Mouse (Mus musculus) midbrain, embryonic 11.5 days (tissue): Measurements from ENCODE around the gene Msl2. TPM values are rescaled to one million over a fixed set of nuclear protein-coding genes. Genes with fewer than 3 reads are reported as not detected.
A peak's percentile ranks its signal among the peaks of the same experiment; 100 is the strongest.

ENCODE experiments used
- ATAC-seq: fragments of 200-750 bp; cut with Nextera tagmentation; 2 replicates; pipeline ENCODE4 v1.8.0; 2017; ENCODE audit warnings: moderate TSS enrichment, moderate library complexity; ENCODE audit not compliant: low FRiP score
- DNase-seq: peaks from one replicate; pipeline ENCODE4 v3.0.0; 2015; ENCODE audit warnings: low spot score; ENCODE audit errors: missing footprints
- H3K27ac ChIP-seq: fragments of 300-500 bp; sonication (generic); 2 replicates; pipeline ENCODE4 v1.5.1; 2014; ENCODE audit warnings: low read depth, low read length
- H3K27me3 ChIP-seq: fragments of 300-500 bp; sonication (generic); 2 replicates; pipeline ENCODE4 v1.6.1; 2014; ENCODE audit warnings: mild to moderate bottlenecking, low read length, moderate library complexity, mixed read lengths; ENCODE audit not compliant: control insufficient read depth, insufficient read depth
- H3K36me3 ChIP-seq: fragments of 300-500 bp; sonication (generic); 2 replicates; pipeline ENCODE4 v1.6.1; 2014; ENCODE audit warnings: mild to moderate bottlenecking, low read length, moderate library complexity, mixed read lengths; ENCODE audit not compliant: control insufficient read depth, insufficient read depth
- H3K4me1 ChIP-seq: fragments of 300-500 bp; sonication (generic); 2 replicates; pipeline ENCODE4 v1.6.1; 2014; ENCODE audit warnings: low read length; ENCODE audit not compliant: control insufficient read depth, insufficient read depth
- H3K4me2 ChIP-seq: fragments of 300-500 bp; sonication (generic); 2 replicates; pipeline ENCODE4 v1.6.1; 2014; ENCODE audit warnings: mild to moderate bottlenecking, moderate library complexity
- H3K4me3 ChIP-seq: fragments of 300-500 bp; sonication (generic); 2 replicates; pipeline ENCODE4 v1.5.1; 2014; ENCODE audit warnings: low read depth, low read length
- H3K9ac ChIP-seq: fragments of 300-500 bp; sonication (generic); 2 replicates; pipeline ENCODE4 v1.6.1; 2014; ENCODE audit warnings: low read length
- H3K9me3 ChIP-seq: fragments of 300-500 bp; sonication (generic); 2 replicates; pipeline ENCODE4 v1.6.1; 2016; ENCODE audit warnings: low read length; ENCODE audit not compliant: control insufficient read depth
- WGBS: fragments of 180-500 bp; shearing (Covaris S2); extraction: QIAGEN DNeasy Blood & Tissue Kit; methylation state at CpG from one replicate; pipeline ENCODE4 v1.1.7; 2014; 5-methylcytosine and 5-hydroxymethylcytosine counted together
- polyA plus RNA-seq: library from polyadenylated mRNA; unstranded; fragments of >200 nt; fragmentation: Nextera tagmentation; extraction: Ambion mirVana; gene quantifications from 2 replicates; pipeline ENCODE4 v1.2.1, GENCODE M21; 2014

Gene Msl2
- polyA plus RNA-seq, 1 experiment from 2014 or later = 6.0 TPM

DNA sequence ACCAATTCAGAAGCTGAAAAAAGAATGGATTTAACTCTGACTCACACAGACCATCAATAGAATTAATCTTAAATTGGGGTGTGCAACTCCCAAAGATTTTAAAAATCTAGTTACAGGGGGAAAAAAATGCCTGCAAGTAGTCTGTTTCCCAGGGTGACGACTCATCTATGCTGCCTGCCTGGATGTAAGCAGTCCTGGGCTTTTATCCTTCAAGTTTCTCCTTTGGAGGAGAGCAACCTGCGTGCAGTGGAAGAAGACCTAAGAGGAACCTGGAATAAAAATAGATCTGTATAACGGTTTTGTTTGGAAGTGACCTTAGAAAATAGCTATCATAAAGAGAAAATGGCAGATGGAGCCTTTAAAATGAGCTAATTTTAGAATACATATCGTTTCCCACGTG, 1.4 kb upstream of the Msl2 start:
- Histone ChIP-seq H3K9me3 (no peaks in the 10 kb centered on the region; the same call in 1 of the 2 replicates), H3K4me3 (no peak overlapping the region), H3K36me3 (no peaks in the 10 kb centered on the region), H3K27me3 (no peaks in the 10 kb centered on the region), H3K4me2 (no peak overlapping the region), H3K27ac (no peak overlapping the region), H3K4me1 (peaks cover 7% of the 10 kb centered on the region; the same call in 1 of the 2 replicates), H3K9ac (no peak overlapping the region)
- no peak for DNase-seq
- no peak for ATAC-seq
- WGBS = 60% methylated on average over 5 of the region's 5 CpGs

DNA sequence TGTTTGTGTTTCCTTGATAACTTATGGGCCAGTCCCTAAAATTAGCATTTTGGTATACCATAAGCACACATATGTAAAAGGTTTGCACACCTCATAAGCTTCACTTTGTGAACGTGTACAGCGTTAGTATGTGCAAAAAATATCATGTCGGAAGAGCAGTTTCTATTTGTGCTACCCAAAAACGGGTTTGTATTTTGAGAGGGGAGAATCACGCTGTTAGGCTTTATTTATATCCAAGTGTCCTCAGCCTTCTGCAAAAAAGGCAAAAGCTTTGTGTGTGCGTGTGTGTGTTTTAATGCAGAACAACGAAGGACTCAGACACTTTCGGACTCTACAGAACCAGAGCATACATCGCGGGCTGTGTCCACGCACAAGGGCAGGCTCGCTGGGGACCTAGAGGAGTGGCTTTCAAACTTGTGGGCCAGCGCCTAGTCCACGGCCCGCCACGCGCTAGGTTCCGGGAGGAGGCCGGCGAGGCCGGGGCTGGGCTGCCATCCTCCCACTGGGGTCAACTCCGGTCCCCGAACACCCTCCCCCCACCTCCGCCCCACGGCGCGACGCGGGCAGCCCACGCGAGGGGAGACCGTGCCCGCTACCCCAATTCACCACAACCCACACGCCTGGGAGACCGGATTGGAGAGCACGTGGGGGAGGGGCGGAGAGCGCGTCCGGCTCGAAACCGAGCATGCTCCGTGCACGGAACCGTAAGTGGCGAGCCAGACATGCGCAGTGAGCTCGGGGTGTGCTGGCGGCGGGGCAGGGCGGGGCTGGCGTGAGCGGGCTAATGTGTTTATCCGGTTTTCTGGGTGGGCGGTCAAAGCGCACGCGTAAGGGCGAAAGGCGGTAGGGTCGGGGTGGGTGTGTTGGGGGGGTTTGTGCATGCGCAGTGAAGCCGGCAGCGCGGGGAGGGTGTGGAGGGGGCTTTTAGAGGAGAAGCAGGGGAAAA, 587 bp upstream of the Msl2 start:
- H3K4me3 ChIP-seq = peak overlapping the region; percentile 98
- H3K27me3 ChIP-seq = no peaks in the 10 kb centered on the region
- peak overlapping the region; percentile 92 for H3K9ac ChIP-seq
- peak; percentile 94 for ATAC-seq
- H3K9me3 ChIP-seq = no peaks in the 10 kb centered on the region; the same call in 1 of the 2 replicates
- peaks cover 12% of the 10 kb centered on the region; the same call in 1 of the 2 replicates for H3K4me1 ChIP-seq
- WGBS = 3% methylated on average over 61 of the region's 65 CpGs
- H3K4me2 ChIP-seq = peak overlapping the region; percentile 74
- peak overlapping the region; percentile 71 for H3K27ac ChIP-seq
- DNase-seq = peak; percentile 100
- H3K36me3 ChIP-seq = no peaks in the 10 kb centered on the region

DNA sequence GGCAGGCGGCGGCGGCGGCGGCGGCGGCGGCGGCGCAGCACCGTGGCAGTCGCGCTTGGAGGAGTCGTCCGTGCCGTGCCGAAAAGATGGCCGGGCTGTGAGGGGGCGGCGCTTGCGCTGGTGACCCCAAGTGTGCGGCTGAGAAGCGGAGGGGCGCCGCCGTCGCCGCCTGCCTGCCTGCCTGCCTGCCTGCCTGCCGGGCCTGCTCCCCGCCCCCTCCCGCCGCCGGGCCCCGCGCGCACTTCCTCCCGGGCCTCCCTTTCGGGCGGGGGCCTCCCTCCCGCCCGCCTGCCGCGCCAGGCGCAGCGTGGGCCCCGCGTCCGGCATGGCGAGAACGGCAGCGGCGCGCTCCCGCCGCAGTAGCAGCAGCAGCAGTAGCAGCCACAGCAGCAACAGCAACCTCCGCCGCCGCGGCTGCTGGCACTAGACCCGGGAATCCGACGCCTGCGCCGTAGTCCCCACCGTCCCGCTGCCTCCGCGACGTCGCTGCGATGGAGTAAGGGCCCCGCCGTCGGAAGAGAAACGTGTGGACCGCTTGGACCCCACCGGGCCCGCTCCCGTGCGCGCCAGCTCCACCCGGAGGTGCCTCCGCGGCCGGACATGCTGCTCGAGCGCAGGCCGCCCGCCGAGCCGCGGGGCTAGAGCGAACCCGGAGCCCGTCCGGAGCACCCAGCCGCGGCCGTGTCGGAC, 576 bp downstream of the Msl2 start:
- peak overlapping the region; percentile 97 for H3K27ac ChIP-seq
- ATAC-seq (peak; percentile 72), DNase-seq (peak; percentile 97)
- peak overlapping the region; percentile 88 for H3K4me2 ChIP-seq
- H3K9ac ChIP-seq = peak overlapping the region; percentile 98
- no peaks in the 10 kb centered on the region for H3K27me3 ChIP-seq
- no peaks in the 10 kb centered on the region; the same call in 1 of the 2 replicates for H3K9me3 ChIP-seq
- H3K4me3 ChIP-seq = peak overlapping the region; percentile 98
- WGBS = under 1% methylated on average over 86 of the region's 100 CpGs
- H3K36me3 ChIP-seq = no peaks in the 10 kb centered on the region
- H3K4me1 ChIP-seq = peaks cover 20% of the 10 kb centered on the region

DNA sequence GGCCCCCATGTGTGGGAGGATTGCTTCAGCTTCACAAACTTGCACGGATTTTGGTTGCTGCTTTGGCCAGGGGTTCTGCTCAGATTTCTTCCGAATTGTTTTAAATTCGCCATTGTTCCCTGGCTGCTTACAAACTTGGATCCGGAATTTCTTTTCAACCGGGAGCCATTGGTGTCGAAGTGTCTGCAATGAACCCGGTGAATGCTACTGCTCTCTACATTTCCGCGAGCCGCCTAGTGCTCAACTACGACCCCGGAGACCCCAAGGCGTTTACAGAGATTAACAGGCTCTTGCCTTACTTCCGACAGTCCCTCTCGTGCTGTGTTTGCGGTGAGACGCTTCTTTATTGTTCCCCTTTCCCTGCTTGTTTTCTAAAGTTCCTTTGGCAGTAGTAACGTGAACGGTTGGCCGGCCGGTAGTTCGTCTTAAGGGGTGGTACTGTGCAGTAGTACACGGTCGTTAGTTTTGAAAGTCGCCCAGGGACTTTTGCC, 1.2 kb downstream of the Msl2 start:
- Histone ChIP-seq H3K9me3 (no peaks in the 10 kb centered on the region), H3K4me2 (peak overlapping the region; percentile 88), H3K4me1 (peaks cover 23% of the 10 kb centered on the region), H3K4me3 (peak overlapping the region; percentile 98), H3K36me3 (no peaks in the 10 kb centered on the region), H3K9ac (peak overlapping the region; percentile 98), H3K27ac (peak overlapping the region; percentile 97), H3K27me3 (no peaks in the 10 kb centered on the region)
- DNase-seq (no peak), ATAC-seq (no peak)
- WGBS = under 1% methylated on average over 25 of the region's 25 CpGs

DNA sequence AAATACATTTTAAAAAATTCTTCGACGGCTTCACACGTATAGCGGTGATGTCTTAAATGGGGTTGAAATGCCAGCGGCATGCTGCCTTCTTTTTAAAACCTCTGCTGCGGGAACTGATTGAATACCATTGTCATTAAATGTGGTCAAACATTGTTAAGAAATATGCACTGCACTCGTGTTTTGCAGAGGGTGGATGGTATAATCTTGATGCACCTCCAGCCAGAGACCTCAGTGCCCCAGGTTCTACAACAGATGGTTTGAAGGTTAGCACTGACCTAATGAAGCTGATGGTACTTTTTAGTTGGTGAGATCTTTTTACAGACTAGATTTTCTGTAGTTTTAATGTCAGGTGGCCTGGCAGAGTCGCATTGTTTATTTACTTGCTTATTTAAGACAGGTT, 1.8 kb downstream of the Msl2 start:
- no peaks in the 10 kb centered on the region for H3K9me3 ChIP-seq
- peak overlapping the region; percentile 88 for H3K4me2 ChIP-seq
- H3K4me1 ChIP-seq = peaks cover 23% of the 10 kb centered on the region
- H3K27ac ChIP-seq = no peak overlapping the region
- no peaks in the 10 kb centered on the region for H3K36me3 ChIP-seq
- peak; percentile 89 for DNase-seq
- ATAC-seq = no peak
- peak overlapping the region; percentile 98 for H3K9ac ChIP-seq
- no peaks in the 10 kb centered on the region for H3K27me3 ChIP-seq
- peak overlapping the region; percentile 98 for H3K4me3 ChIP-seq
- WGBS = 1% methylated on average over 8 of the region's 8 CpGs

DNA sequence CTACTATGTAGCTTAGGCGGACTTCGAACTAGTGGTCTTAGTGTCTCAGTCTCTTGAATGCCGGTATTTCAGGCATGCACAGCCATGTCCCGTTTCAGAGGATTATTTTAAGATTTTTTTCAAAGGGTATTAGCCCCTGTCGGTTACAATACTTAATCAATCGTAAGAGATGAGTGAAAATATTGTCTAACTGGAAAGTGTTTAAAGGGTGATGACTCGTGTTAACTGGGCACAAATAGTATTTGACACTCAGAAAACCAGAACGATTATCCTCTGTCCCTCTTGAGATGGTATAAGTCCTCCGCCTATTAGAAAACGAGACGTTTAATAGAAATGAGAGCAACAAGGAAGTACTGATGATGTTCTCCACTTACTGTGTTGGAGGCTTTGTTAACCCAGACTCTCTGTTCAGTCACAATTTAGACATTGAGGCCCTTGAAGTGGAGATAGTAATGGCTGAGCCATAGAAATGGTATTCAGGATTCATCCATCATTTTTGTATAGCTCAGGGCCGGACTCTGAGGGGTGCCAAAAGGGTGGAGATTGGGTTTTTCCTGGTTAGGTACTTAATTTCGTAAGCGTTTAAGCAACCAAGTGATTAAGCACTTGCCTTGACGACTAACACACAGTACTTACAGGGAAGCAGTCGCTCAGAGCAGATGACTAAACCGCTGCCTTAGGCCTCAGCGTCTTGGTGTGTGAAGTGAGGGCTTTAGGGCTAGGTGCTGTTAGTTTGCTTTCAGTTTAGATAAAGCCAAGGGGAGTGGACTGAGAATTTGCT, 2.4 kb downstream of the Msl2 start:
- Histone ChIP-seq H3K36me3 (no peaks in the 10 kb centered on the region), H3K4me3 (peak overlapping the region; percentile 98), H3K27me3 (no peaks in the 10 kb centered on the region), H3K9ac (peak overlapping the region; percentile 98), H3K27ac (no peak overlapping the region), H3K4me1 (peaks cover 23% of the 10 kb centered on the region), H3K4me2 (peak overlapping the region; percentile 88), H3K9me3 (no peaks in the 10 kb centered on the region)
- DNase-seq (peak; percentile 89), ATAC-seq (no peak)
- WGBS = under 1% methylated on average over 18 of the region's 18 CpGs

DNA sequence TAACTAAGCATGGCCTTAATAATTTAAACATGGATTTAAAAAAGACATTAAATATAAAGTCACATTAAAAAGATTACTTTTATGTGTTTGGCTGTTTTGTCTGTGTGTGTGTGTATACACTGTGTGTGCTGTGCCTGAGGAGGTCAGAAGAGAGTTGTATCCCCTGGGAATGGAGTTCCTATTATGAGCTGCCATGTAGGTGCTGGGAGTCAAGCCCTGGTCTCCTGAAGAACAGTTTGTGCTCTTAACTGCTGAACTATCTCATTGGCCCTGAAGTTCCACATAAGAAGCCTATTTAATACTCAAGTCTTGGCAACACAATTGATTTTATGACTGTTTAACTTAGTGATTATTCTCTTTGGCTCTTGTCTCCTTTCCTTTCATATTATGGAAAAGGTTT, 3.6 kb downstream of the Msl2 start:
- no peak for DNase-seq
- peak overlapping the region; percentile 88 for H3K4me2 ChIP-seq
- peak overlapping the region; percentile 98 for H3K4me3 ChIP-seq
- no peak overlapping the region for H3K27ac ChIP-seq
- H3K9me3 ChIP-seq = no peaks in the 10 kb centered on the region
- peaks cover 23% of the 10 kb centered on the region for H3K4me1 ChIP-seq
- H3K9ac ChIP-seq = peak overlapping the region; percentile 98; the same call in 1 of the 2 replicates
- H3K36me3 ChIP-seq = no peaks in the 10 kb centered on the region
- H3K27me3 ChIP-seq = no peaks in the 10 kb centered on the region
- no peak for ATAC-seq

DNA sequence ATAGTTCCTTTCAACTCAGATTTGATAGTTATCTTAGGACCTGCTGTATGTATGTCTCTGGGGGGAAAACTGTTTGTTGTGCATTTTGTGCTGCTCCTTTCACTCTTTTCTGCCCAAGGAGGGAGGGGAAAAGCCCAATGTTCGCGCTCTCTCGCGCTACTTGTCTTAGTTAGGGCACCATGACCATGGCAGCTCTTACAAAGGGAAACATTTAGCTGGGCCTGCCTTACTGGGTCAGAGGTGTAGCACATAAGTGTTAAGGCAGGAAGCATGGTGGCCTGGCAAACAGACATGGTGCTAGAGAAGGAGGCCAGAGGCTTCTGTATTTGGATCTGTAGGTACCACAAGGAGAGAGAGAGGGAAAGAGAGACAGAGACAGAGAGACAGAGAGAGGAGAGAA, 4.7 kb downstream of the Msl2 start:
- Histone ChIP-seq H3K27me3 (no peaks in the 10 kb centered on the region), H3K9ac (no peak overlapping the region), H3K27ac (no peak overlapping the region), H3K4me1 (peaks cover 23% of the 10 kb centered on the region), H3K4me2 (peak overlapping the region; percentile 21; the same call in 1 of the 2 replicates), H3K9me3 (no peaks in the 10 kb centered on the region), H3K36me3 (no peaks in the 10 kb centered on the region), H3K4me3 (no peak overlapping the region)
- 86% methylated on average over 4 of the region's 4 CpGs for WGBS
- DNase-seq (no peak), ATAC-seq (no peak)
